Mouse (Mus musculus): ENCODE measurements around the gene Rps26. TPM values are rescaled to one million over a fixed set of nuclear protein-coding genes. Genes with fewer than 3 reads are reported as not detected.

Gene Rps26
- polyA plus RNA-seq, 1 experiment from 2014 or later = 529 TPM

- Histone ChIP-seq H3K27me3 (ENCODE audit: control insufficient read depth, insufficient read depth, low read length) (no peaks in the 10 kb centered on the region), H3K36me3 (ENCODE audit: control insufficient read depth, insufficient read depth, low read length) (no peaks in the 10 kb centered on the region), H3K9ac (replicated peaks; ENCODE audit: low read length) (no peak overlapping the region), H3K4me2 (ENCODE audit: low read length) (no peak overlapping the region), H3K4me1 (ENCODE audit: control insufficient read depth, insufficient read depth, low read length) (no peaks in the 10 kb centered on the region), H3K4me3 (replicated peaks; ENCODE audit: low read depth, low read length) (no peak overlapping the region), H3K27ac (replicated peaks; ENCODE audit: low read depth, low read length) (no peak overlapping the region), H3K9me3 (ENCODE audit: control insufficient read depth, low read length) (no peaks in the 10 kb centered on the region)
- WGBS = 80% methylated on average over 11 of the region's 11 CpGs
- DNase-seq (no peak), ATAC-seq (ENCODE audit: low FRiP score, low TSS enrichment) (no peak)
Observed at GRCm38 (mm10) chr10:128578330-128578729, 48.2 kb downstream of the Rps26 start.

DNA sequence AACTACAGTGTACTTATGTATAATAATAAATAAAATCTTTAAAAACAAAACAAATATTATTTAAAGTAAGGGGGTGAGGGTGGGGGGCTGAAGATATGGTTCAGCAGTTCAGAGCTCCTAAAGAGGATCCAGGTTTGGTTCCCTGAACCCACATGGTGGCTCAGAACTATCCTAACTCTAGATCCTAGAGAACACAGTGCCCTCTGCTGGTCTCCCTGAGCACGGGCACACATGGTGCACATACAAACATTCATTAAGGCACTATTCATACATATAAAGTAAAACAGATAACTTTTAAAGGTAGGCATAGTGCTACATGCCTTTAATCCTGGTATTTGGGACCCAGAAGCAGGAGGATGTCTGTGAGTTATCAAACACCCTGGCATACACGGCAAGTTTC lies 51.5 kb downstream of the Rps26 start:
- Histone ChIP-seq H3K4me3 (replicated peaks; ENCODE audit: low read depth, low read length) (no peak overlapping the region), H3K27me3 (ENCODE audit: control insufficient read depth, insufficient read depth, low read length) (no peaks in the 10 kb centered on the region), H3K4me1 (ENCODE audit: control insufficient read depth, insufficient read depth, low read length) (no peaks in the 10 kb centered on the region), H3K27ac (replicated peaks; ENCODE audit: low read depth, low read length) (no peak overlapping the region), H3K9ac (replicated peaks; ENCODE audit: low read length) (no peak overlapping the region), H3K36me3 (ENCODE audit: control insufficient read depth, insufficient read depth, low read length) (no peaks in the 10 kb centered on the region), H3K4me2 (ENCODE audit: low read length) (no peak overlapping the region), H3K9me3 (ENCODE audit: control insufficient read depth, low read length) (no peaks in the 10 kb centered on the region)
- DNase-seq (no peak), ATAC-seq (ENCODE audit: low FRiP score, low TSS enrichment) (no peak)
- WGBS = 97% methylated on average over 2 of the region's 2 CpGs

Small RNA genes within 50 kb of the gene (microRNA-seq; reads per million reads assigned to microRNA genes)
- gene Mir6917 = not detected

Other genes with a start within 250 kb of the Rps26 start
- 13.3 and 14.1 TPM in 2 replicates for gene Ankrd52, start 249.6 kb downstream of the Rps26 start, polyA plus RNA-seq (2014; fragmentation: Nextera tagmentation; extraction: Ambion mirVana)
- gene Slc39a5, start 225.5 kb downstream of the Rps26 start, polyA plus RNA-seq (2014; fragmentation: Nextera tagmentation; extraction: Ambion mirVana) = not detected in 2 replicates
- 142 and 144 TPM in 2 replicates for gene Nabp2, start 215.3 kb downstream of the Rps26 start, polyA plus RNA-seq (2014; fragmentation: Nextera tagmentation; extraction: Ambion mirVana)
- 80.3 and 96.2 TPM in 2 replicates for gene Rnf41, start 215.1 kb downstream of the Rps26 start, polyA plus RNA-seq (2014; fragmentation: Nextera tagmentation; extraction: Ambion mirVana)
- gene Smarcc2, start 167.5 kb downstream of the Rps26 start, polyA plus RNA-seq (2014; fragmentation: Nextera tagmentation; extraction: Ambion mirVana) = 172 and 229 TPM in 2 replicates
- 750 and 787 TPM in 2 replicates for gene Myl6, start 132.6 kb downstream of the Rps26 start, polyA plus RNA-seq (2014; fragmentation: Nextera tagmentation; extraction: Ambion mirVana)
- gene Myl6b, start 128.1 kb downstream of the Rps26 start, polyA plus RNA-seq (2014; fragmentation: Nextera tagmentation; extraction: Ambion mirVana) = 5.3 and 6.8 TPM in 2 replicates
- 6.0 and 10.9 TPM in 2 replicates for gene Esyt1, start 100.9 kb downstream of the Rps26 start, polyA plus RNA-seq (2014; fragmentation: Nextera tagmentation; extraction: Ambion mirVana)
- gene Zc3h10, start 79.0 kb downstream of the Rps26 start, polyA plus RNA-seq (2014; fragmentation: Nextera tagmentation; extraction: Ambion mirVana) = 17.6 and 19.6 TPM in 2 replicates
- 2,375 and 2,760 TPM in 2 replicates for gene Rpl41, start 77.4 kb downstream of the Rps26 start, polyA plus RNA-seq (2014; fragmentation: Nextera tagmentation; extraction: Ambion mirVana)
- 122 and 142 TPM in 2 replicates for gene Pa2g4, start 60.8 kb downstream of the Rps26 start, polyA plus RNA-seq (2014; fragmentation: Nextera tagmentation; extraction: Ambion mirVana)
- gene Erbb3, start 37.1 kb downstream of the Rps26 start, polyA plus RNA-seq (2014; fragmentation: Nextera tagmentation; extraction: Ambion mirVana) = 0.26 and 0.47 TPM in 2 replicates
- gene Ikzf4, start 19.2 kb upstream of the Rps26 start, polyA plus RNA-seq (2014; fragmentation: Nextera tagmentation; extraction: Ambion mirVana) = 21.2 and 23.6 TPM in 2 replicates
- 10.3 and 10.4 TPM in 2 replicates for gene Suox, start 47.3 kb upstream of the Rps26 start, polyA plus RNA-seq (2014; fragmentation: Nextera tagmentation; extraction: Ambion mirVana)
- gene Rab5b, start 69.5 kb upstream of the Rps26 start, polyA plus RNA-seq (2014; fragmentation: Nextera tagmentation; extraction: Ambion mirVana) = 80.4 and 100 TPM in 2 replicates
- 0.22 and 0.38 TPM in 2 replicates for gene Pmel, start 77.4 kb upstream of the Rps26 start, polyA plus RNA-seq (2014; fragmentation: Nextera tagmentation; extraction: Ambion mirVana)
- gene Cdk2, start 78.3 kb upstream of the Rps26 start, polyA plus RNA-seq (2014; fragmentation: Nextera tagmentation; extraction: Ambion mirVana) = 13.2 and 24.2 TPM in 2 replicates
- gene Dgka, start 118.1 kb upstream of the Rps26 start, polyA plus RNA-seq (2014; fragmentation: Nextera tagmentation; extraction: Ambion mirVana) = 5.7 and 6.2 TPM in 2 replicates
- 46.7 and 60.0 TPM in 2 replicates for gene Pym1, start 121.1 kb upstream of the Rps26 start, polyA plus RNA-seq (2014; fragmentation: Nextera tagmentation; extraction: Ambion mirVana)
- gene Mmp19, start 164.2 kb upstream of the Rps26 start, polyA plus RNA-seq (2014; fragmentation: Nextera tagmentation; extraction: Ambion mirVana) = 0.22 and 0.41 TPM in 2 replicates
- gene Dnajc14, start 177.3 kb upstream of the Rps26 start, polyA plus RNA-seq (2014; fragmentation: Nextera tagmentation; extraction: Ambion mirVana) = 38.6 and 42.7 TPM in 2 replicates
- gene Tmem198b, start 177.6 kb upstream of the Rps26 start, polyA plus RNA-seq (2014; fragmentation: Nextera tagmentation; extraction: Ambion mirVana) = 11.7 and 13.1 TPM in 2 replicates
- 150 and 152 TPM in 2 replicates for gene Sarnp, start 190.6 kb upstream of the Rps26 start, polyA plus RNA-seq (2014; fragmentation: Nextera tagmentation; extraction: Ambion mirVana)
- gene Ormdl2, start 194.9 kb upstream of the Rps26 start, polyA plus RNA-seq (2014; fragmentation: Nextera tagmentation; extraction: Ambion mirVana) = 23.4 and 24.8 TPM in 2 replicates

Data from midbrain, embryonic 14.5 days (tissue).